Mouse (Mus musculus): ENCODE data around the gene Ucp3.

The Ucp3 gene

DNA sequence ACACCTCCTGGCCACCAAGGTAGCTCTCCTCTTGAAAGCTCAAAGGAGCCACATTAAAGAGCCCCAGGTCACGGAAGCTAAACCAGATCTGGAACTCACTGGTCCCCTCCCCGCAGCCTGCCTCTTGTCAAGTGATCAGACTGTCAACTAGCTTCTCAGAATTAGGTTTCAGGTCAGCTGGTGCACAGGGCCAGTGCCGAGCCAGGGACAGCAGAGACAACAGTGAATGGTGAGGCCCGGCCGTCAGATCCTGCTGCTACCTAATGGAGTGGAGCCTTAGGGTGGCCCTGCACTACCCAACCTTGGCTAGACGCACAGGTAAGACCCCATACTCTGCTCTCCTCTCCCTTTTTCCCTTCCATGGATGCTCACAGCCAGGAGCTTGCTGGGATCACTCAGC is at the start of gene Ucp3:
Gene Ucp3, plus strand, starts transcription at position 214 of the 400 bp plus-strand sequence.
- DNase-seq (ENCODE audit: low spot score) = no peak

DNA sequence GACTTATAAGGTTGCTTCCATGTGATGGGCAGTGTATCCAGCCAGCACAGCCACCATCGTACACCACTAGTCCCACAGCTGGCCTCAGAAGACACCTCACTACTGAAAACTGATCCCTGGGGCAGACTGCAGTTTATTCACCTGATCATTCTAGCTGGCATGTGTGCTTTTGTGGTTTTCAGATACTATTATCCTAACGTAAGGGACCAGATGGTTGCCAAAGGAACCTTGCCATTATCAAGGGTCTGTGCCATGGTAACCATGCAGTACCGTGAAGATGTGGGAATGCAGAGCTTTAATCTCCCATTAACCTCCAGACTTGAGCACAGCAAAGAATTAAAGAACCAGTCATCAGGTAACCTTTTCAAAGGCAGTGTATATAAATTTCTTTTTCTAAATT is 47.0 kb upstream of the Ucp3 start:
- no peak for DNase-seq (ENCODE audit: low spot score)

DNA sequence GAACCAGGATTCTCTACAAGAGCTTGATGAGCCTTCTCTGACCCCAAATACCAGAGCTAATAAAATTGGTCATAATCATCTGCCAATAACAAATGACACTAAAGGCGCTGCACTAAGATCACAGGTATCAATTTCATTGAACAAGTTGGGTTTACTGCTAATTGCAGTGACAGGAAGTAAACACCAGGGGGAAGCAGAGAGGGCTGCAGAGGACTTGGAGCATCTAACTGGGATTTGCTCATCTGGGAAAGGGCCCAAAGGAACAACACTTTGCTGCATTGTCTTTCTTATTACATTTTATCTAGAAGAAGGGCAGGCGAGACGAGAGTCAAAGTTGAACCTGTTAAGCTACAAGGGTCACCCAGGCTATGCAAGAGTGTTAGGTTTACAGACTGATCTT is 43.7 kb upstream of the Ucp3 start:
- peak; percentile 61 for DNase-seq (ENCODE audit: low spot score)

DNA sequence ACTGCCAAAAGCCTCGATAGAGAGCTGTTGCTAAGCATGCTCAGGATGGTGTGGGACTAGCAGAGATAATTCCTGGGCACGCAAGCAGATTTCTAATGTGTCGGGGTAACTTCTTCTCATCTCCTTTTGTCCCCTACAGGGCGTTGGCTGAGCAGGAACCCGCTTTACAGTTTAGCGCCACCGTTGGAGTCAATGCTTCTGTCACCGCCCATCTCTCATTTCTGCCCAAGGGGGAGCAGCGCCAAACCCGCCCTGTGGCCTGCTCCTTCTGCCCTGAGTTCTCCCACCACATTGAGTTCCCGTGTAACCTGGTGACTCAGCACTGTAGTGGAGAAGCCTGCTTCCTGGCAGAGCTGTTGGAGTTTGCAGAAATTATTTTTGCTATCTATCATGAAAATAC is 42.9 kb upstream of the Ucp3 start:
- DNase-seq (ENCODE audit: low spot score) = no peak

DNA sequence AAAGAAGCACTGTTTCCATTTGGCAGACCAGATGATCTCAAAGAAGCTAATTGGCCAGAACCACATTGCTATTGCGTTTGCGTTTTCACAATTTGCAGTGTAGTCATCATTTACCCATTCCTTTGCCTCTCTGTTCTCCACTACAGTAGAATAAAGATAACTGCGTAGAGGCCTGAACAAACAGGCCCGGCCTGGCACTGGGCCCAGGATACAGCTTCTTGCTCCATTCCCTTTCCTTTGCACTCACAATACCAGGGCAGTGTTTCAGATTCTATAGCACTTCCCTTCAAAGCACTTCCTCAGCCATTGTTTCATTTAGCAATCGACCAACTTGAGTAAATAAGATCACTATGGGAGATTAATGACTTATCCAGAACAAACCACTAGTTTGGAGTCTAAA is 41.7 kb upstream of the Ucp3 start:
- DNase-seq (ENCODE audit: low spot score) = no peak

DNA sequence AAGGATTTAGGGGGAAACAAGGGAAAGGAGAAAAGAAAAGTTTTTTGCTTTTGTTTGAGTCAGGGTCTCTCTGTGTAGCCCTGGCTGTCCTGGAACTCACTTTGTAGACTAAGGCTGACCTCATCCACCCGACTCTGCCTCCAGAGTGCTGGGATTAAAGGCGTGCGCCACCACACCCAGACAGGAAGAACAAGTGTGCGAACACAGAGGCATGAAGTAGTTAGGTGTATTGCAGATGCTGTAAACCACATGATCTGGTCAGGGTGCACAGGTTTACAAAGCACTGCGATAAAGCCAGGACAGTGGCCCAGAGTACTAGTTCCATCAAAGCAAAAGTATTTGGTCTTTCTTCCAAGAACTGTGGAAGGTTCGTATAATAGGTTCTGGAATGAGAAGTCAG is 39.5 kb upstream of the Ucp3 start:
- DNase-seq (ENCODE audit: low spot score) = no peak

DNA sequence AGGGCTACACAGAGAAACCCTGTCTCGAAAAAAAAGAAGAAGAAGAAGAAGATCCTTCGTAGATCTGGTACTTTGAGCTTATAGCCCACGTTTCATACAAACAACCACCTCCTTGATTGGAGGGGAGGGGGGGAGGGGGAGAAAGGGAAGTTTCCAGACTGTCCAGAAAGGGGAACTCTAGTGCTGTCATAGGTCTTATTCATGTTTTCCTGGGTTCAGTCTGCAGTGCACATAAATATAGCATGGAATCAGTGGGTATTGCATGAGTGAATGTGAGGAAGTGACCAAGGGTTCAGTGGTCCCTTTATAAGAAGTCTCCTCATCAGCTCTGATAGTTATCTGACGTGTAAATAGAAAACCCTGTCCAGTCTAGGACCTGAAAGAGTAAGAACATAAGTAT is 29.1 kb upstream of the Ucp3 start:
- no peak for DNase-seq (ENCODE audit: low spot score)

DNA sequence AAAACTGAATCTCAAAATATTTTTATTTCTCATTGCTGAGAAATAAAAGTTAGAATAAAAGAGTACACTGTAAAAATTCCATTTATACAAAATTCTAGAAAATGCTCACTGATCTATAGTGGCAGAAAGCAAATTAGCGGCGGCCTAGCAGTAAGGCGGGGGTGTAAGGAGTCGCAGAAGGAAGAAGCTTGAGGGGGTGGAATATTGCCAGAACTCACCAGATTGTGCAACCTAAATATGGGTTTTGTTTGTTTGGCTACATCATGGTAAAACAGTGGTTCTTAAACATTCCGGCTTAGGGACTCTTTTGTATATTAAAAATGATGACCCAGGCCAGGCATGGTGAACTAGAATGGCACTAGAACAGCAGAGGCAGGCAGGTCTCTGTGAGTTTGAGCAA is 26.5 kb upstream of the Ucp3 start:
- no peak for DNase-seq (ENCODE audit: low spot score)

DNA sequence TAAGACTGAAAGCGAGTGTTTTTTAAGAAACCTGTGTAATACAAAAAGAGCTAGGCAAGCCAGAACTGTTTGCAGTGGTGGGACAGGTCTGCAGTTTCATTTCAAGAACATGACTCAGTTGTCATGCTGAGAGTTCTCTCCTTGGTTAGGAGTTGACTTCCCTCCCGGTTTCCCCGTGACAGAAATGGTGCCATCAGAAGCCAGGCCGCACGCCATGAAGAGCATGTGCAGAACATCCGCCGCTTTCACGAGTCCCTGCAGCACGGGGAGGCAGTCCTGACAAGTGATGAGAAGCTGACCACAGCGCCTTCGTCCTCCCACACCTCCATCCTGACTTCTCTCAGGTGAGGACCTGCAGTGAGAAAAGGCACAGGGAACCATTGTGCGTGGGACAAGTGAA is 24.3 kb upstream of the Ucp3 start:
- DNase-seq (ENCODE audit: low spot score) = no peak

DNA sequence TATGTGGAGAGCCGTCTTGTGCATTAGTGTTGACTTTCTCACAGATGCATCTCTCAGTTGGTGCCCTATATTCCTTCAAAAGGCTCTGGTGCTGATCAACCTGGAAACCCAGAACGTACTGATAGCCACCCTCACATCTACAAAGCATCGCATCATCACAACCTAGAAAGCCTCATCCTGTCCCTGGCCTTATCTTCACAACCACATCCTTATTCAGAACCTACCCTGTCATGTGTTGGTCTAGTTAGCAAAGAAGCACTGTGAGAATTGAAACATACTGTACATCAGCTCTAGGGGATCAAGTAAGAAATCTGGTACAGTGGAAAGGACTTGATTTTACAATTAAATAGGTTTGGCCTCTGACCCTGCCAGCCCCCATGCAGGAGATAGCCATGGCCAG is 23.8 kb upstream of the Ucp3 start:
- no peak for DNase-seq (ENCODE audit: low spot score)

DNA sequence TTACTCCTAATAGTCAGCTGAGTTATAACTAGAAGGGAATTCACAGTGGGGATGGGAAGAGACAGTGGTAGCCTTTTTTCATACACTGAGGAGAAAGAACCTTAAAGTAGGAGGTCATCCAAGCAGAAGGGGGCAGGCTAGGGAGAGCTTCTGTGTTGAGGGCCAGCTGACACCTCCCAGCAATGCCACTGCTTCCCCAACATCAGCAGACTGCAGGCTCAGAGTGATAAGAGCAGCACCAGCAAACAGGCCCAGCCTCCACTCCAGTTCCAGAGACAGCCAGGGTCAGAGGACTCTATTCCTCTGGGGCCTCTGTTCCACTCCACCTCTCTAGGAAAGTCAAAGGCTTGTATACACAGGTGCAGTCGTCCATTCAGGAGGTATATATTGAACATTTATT is 14.6 kb upstream of the Ucp3 start:
- DNase-seq (ENCODE audit: low spot score) = no peak

DNA sequence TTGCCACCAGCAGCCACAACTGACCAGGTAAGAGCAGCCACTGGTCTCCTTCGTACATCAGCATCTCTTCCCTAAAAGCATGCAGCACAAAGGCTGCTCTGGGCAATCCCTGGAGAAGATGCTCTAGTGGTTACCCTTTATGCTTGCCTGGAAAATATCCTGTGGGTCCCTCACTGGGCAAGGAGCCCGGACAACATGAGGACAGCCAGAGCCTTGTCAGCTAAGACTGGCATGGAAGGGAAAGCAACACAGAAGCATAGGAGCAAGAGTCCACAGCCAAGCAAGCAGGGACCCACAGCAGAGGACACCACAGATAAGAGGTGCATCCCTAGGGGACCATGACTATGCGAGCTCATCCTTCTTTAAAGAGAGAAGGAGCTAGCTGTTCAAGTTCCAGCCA is 12.9 kb upstream of the Ucp3 start:
- DNase-seq (ENCODE audit: low spot score) = no peak

DNA sequence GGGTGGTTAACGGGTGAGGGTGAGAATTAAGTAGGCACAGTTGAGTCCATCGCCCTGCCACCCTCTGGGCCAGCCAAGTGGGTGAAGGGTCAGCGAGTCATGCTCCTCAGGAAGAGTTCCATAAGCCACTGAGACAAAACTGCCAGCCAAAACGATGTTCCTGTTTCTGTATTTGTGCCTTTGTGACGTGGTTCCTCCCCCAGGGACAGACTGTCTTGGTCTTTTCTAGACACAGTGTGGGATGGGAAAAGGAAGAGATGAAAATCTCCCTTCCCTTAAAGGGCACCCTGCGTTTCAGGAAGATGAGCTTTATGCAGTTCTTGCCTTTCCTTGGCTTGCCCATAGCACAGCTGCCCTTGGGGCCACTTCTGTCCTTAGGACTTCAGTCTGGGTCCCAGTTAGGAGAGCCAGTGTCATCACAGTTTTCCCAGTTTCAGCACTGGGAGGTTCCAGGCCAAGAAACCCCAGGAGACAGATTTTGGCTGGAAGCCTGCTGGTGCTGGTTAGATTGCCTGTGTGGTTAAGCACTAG is 11.1 kb upstream of the Ucp3 start:
- no peak for DNase-seq (ENCODE audit: low spot score)

DNA sequence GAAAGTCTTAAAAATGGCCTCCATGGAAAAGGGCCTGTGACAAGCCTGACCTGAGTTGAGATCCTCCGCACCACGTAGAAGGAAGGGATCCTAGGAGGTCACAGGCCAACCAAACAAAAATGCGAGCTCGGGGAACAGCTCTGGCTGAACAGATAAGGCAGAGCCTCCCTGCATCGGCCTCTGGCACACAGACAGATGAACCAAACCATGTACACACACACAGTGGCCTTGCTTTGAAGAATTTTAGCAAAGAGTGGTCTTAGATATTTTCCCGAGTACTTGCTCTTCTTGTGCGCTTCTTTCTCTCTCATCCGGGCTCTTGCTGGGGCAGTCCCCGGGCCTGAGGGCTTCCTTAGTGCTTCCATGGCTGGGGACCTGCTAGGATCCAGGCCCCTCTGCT is 9.6 kb upstream of the Ucp3 start:
- no peak for DNase-seq (ENCODE audit: low spot score)

DNA sequence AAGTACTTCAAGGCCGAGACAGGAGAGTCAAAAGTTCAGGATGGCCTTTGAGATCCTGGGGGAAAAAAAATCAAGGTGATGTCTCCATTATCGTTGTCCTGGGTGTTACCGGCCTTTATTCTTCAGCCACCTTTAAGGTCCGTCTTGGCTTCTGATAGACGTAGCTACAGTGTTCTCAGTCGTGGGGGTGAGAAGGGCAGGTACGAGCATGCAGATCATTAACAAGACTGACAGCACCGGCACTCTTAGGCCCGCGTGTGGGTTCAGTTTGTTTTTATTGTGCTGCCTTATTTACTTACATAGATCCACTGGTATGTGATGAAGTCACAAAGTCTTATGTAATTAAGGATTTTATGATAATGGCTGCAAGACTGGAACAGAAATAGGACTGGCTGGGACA is 9.0 kb upstream of the Ucp3 start:
- DNase-seq (ENCODE audit: low spot score) = no peak

DNA sequence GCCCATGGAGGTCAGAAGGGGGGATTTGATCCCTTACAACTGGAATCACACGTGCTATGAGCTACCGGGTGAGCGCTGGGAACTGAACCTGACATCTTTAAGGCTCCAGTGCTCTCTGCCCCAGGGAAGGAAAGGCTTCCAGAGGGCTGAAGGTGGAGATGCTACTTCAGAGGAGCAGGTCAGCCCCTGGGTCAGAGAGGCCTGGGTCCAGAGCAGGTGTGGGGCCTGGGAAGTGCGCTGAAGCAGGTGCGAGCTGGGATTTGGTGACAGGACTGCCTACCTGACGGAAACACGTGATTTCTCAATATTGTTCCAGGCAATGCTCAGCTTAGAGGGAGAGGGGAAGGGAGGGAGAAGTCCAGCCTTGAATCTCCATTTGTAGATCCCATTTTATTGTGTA is 8.5 kb upstream of the Ucp3 start:
- DNase-seq (ENCODE audit: low spot score) = no peak

DNA sequence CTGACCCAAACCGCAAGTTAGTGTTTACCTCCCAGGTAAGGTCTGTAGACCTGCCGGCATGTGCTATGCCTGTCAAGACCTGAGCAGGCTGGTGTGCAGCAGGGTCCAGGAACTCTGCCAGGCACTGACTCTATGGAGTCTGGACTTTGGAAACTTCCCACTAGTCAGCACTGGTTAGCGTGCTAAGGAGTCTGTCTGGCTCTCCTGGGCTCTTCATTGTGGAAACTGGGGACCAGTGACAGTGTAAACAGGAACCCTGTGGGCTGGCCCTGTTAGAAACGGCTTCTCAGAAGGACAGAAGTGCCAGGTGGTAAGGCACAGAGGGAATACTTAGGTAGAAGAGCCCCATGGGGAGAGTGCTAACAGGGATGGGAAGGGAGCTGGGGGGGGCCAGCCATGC is 7.5 kb upstream of the Ucp3 start:
- no peak for DNase-seq (ENCODE audit: low spot score)

DNA sequence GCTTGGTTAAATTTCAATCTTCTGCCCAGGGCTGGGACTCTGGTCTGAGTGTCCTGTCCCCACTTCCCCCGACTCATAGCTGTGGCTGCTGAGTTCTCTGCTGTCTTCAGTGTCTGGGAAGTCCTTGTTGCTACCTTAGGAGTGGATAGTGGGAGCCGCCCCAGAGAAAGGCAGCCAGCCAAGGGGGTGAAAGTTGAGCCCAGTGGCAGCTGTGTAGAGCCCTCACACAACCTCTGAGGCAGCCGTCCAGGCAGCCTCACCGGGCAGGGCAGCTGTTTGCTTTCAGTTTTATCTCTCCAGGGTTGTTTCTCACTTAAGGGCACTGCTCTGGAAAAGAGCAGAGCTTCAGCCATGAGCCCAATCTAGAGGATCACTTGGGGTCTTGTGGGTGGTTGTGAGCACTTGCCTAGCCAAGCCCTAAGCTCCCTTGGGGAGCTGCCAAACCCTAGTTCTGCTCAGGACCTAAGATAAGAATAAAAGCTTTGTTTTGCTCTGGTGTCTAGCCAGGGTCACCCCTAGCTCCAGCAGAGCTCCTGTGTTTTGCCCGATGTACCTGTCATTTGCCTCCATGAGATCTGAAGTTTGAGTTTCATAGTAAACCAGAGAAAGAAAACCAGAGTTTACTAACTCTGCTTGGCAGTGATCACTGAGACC is 7.0 kb upstream of the Ucp3 start:
- DNase-seq (ENCODE audit: low spot score) = no peak

DNA sequence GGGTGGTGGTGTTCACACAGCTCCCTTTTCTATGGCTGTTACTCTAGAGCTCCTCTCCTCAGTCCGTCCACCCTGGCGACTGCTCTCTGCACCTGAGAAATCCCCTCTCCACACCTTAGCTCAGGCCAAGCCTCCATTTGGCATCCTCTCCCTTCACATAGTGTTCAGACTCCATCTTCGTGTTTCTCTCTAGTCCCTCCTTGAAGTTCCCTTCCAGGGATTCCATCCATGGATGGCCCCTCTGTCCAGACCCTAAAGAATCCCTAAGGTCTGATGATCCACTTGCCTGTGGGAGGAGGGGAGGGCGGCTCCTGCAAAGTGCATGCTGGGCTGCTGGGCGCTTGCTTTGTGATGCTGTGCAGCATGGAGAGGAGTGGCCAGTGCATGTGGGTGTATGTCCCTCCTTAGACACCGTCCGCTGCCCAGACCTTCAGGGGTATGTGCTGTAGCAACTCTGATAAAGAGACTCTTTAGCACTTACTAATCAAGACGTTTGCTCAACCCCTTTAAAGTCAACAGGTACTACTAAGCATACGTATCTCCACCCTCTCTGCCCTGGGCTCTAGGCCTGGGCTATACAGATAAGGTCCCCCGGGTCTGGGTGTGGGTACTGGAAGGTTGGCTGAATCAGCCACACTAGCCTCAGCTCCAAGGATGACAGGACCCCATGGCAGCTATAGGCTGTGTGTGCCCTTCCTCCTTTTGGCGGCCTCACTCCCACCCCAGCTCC is 5.8 kb upstream of the Ucp3 start:
- no peak for DNase-seq (ENCODE audit: low spot score)

DNA sequence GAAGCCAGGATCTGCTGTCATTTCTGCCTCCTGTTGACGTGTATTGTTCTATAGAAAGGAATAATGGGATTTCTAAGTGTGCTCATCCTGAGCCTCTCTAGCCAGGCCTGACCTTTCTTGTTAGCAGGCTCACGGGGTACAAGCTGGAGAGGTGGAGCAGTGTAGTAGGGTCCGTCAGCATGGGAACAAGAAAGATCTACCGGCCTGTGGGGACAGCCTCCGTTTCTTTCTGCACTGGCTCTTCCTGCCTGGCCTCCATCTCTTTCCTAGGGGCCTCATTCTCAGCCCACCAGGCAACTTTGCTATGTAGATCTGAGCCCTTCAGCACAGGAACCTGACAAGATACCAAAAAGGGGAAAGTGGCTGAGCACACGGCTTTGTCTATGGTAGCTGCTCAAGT is 4.0 kb upstream of the Ucp3 start:
- no peak for DNase-seq (ENCODE audit: low spot score)

DNA sequence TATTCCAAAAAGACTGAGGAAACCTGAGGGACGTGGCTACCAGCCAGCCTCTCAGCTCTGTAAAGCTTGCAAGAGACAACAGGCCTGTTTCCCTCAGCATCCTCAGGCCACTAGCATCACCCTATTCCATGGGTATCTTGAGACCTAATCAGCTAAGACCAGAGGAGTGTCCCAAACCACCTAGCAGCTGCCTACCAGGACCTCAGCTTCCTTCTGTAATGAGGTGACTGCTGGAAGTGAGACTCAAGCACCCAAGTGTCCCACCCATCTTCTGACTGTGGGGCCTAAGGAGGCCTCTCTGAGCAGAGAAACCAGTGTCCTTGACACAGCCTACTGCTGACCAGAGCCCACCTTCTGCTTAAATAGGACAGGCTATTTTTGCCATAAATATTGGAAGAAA is 3.3 kb upstream of the Ucp3 start:
- no peak for DNase-seq (ENCODE audit: low spot score)

DNA sequence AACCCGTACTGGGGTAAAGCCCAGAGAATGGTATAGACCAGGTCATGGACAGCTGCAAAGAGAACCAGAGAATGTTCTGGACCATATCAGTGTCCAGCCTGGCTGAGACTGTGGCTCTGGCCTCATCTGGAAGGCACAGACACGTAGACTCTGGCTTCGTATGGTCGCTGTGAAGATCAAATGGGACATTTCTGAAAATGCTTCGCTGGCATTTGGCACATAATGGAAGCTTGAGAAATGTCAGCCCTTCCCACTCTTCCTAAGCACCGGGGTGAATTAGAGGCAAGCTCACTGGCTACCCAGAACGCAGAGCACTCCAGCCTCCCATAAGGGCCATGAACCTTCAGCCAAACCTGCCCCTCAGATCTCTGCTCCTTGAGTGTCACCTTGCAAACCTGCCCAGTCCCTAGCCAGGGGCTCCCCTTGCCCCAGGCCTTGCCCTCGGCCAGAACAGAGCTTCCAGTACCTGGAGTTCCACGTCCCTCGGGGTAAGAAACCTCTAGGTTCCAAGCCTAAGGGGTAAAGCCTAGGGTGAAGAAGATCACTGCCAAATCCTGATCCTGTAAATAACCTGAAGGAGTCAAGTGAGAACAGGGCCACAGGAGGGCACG is 1.9 kb upstream of the Ucp3 start:
- no peak for DNase-seq (ENCODE audit: low spot score)

DNA sequence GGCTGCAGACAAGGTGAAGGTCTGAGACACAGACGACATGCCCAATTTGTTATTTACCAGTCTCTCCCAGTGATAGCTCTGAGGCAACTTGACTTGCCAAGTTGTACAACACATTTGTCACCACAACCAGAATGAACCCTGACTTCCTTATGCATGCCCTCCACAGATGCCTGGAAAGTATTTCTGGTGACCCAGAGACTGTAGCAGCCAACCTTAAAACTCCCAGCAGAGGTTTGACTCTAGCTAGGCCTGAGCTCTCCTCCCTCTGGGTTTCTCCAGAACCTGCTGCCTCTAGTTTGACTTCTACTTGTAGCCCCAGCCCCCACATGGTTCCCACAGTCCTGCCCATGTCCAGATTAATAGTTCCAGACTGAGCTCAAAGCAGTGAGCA is 1.4 kb upstream of the Ucp3 start:
- DNase-seq (ENCODE audit: low spot score) = no peak
